Comparison of ENCODE assay signal across 1 mouse cellular context in genomic region chr2:164070765-164071436, GRCm38 (mm10).
TF ChIP-seq lines count a peak whose summit lies in the region.

Gene Tomm34, minus strand, starts transcription at chr2:164071169.

TF ChIP-seq in CH12.LX, 34 proteins besides CTCF, POLR2A, EP300 and RAD21 (continued from another document):
- TF ChIP-seq TCF12 (IDR thresholded peaks at IDR 0.05; ENCODE audit: low read depth, low read length) (peak; percentile 47; the same call in 1 of the 2 replicates), MEF2A (IDR thresholded peaks at IDR 0.05; ENCODE audit: borderline replicate concordance, low read depth, low read length) (no peak), TBP (conservative IDR thresholded peaks at IDR 0.05; ENCODE audit: low read depth, low read length) (peak; percentile 94), IRF4 (IDR thresholded peaks at IDR 0.05; ENCODE audit: low read depth, low read length) (no peak; the same call in 1 of the 2 replicates), SIN3A (IDR thresholded peaks at IDR 0.05; ENCODE audit: low read length) (peak; percentile 94), MAX (IDR thresholded peaks at IDR 0.05; ENCODE audit: low read length) (peak; percentile 91), BHLHE40 (IDR thresholded peaks at IDR 0.05; ENCODE audit: low read depth, low read length) (no peak), ZC3H11A (IDR thresholded peaks at IDR 0.05; ENCODE audit: low read depth, low read length) (no peak), SMC3 (IDR thresholded peaks at IDR 0.05; ENCODE audit: low read depth, low read length) (no peak), KAT2A (IDR thresholded peaks at IDR 0.05; ENCODE audit: insufficient replicate concordance, low read length) (0 out of 2 replicates have a peak, but pooled peaks have one; percentile 26), ETS1 (conservative IDR thresholded peaks at IDR 0.05; ENCODE audit: low read depth, low read length) (no peak), USF2 (conservative IDR thresholded peaks at IDR 0.05; ENCODE audit: low read depth, low read length) (no peak), UBTF (IDR thresholded peaks at IDR 0.05; ENCODE audit: low read depth, low read length) (no peak; the same call in 1 of the 2 replicates), CHD1 (IDR thresholded peaks at IDR 0.05; ENCODE audit: low read depth, low read length) (no peak), MXI1 (IDR thresholded peaks at IDR 0.05; ENCODE audit: low read depth, low read length) (peak; percentile 86), ZKSCAN1 (IDR thresholded peaks at IDR 0.05; ENCODE audit: borderline replicate concordance, low read depth, low read length) (no peak), HCFC1 (IDR thresholded peaks at IDR 0.05; ENCODE audit: low read depth, low read length) (peak; percentile 65), JUN (IDR thresholded peaks at IDR 0.05; ENCODE audit: insufficient read depth, low read depth, low read length) (no peak), USF1 (IDR thresholded peaks at IDR 0.05; ENCODE audit: low read depth, low read length) (no peak), PAX5 (IDR thresholded peaks at IDR 0.05; ENCODE audit: low read length) (no peak), MAZ (IDR thresholded peaks at IDR 0.05; ENCODE audit: low read depth, low read length) (peak; percentile 42; the same call in 1 of the 2 replicates)
TF ChIP-seq in CH12.LX: peak in this region for 14.
